Mouse (Mus musculus): ENCODE results near the gene Pdhb.

- TF ChIP-seq ZNF384 (IDR thresholded peaks at IDR 0.05; ENCODE audit: low read depth, low read length), result no peak
- TF ChIP-seq MAFK (IDR thresholded peaks at IDR 0.05; ENCODE audit: insufficient read depth, low read depth, low read length), result no peak
Observed at GRCm38 (mm10) chr14:8180371-8181035, 7.7 kb upstream of the Pdhb start.
